Mouse (Mus musculus) G1E (cell line): ENCODE measurements around the gene Pde10a.

Experiments
- CTCF ChIP-seq: IDR thresholded peaks from 2 replicates; pipeline ENCODE4 v1.5.1; 2012; ENCODE audit warnings: low read depth, low read length, inconsistent platforms, mixed read lengths
- GATA1 ChIP-seq: IDR thresholded peaks from 2 replicates; pipeline ENCODE4 v1.6.1; 2012; ENCODE audit warnings: borderline replicate concordance, low read length, inconsistent platforms, mixed read lengths
- POLR2AphosphoS5 ChIP-seq: IDR thresholded peaks from 2 replicates; pipeline ENCODE4 v1.6.1; 2012; ENCODE audit warnings: low read depth, low read length, inconsistent platforms; ENCODE audit not compliant: insufficient replicate concordance
- TAL1 ChIP-seq: conservative IDR thresholded peaks from 2 replicates; pipeline ENCODE4 v1.6.1; 2012; ENCODE audit warnings: low read depth, low read length, inconsistent platforms, mixed read lengths

- TF ChIP-seq CTCF (no peak), GATA1 (no peak), TAL1 (no peak), POLR2AphosphoS5 (no peak)
These were observed 596 bp upstream of the Pde10a start for GRCm38 (mm10) chr17:8524387-8525165.
